Mouse (Mus musculus) embryonic fibroblast, embryonic 13.5 days (primary cell): ENCODE measurements at regions not wholly inside any gene's neighbourhood (a gene's known extent, or its start where the extent isn't known, plus 50 kb on each side); places are given as distances from the start of the nearest gene placed in this dataset.

Experiments
- CTCF ChIP-seq: IDR thresholded peaks from 2 replicates; pipeline ENCODE4 v1.5.1; 2011; ENCODE audit warnings: mild to moderate bottlenecking, control low read depth, low read length, moderate library complexity, borderline replicate concordance; ENCODE audit not compliant: insufficient read depth
- POLR2A ChIP-seq: IDR thresholded peaks from 2 replicates; pipeline ENCODE4 v1.6.1; 2011; ENCODE audit warnings: low read depth, mild to moderate bottlenecking, control low read depth, low read length, moderate library complexity

DNA sequence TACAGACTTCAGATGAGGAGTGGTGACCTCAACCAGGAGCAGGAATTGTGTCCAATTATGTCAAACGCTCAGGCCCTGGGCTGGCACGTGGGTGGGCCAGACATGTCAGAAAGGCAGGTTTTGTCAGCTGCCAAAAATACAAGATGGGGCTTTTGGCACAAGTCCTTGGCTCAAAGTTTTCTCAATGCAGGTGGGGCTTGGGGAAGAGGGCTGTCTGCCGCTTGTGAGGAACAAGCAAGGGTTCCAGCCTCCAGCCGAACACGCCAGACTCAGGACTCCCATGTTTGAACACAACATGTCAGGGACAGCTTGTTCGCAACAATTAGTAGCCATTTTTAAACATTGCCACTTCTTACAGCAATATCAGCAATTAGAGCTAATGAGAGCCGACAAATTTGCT is 69.5 kb downstream of the Lrrc30 start:
- no peak for TF ChIP-seq POLR2A
- TF ChIP-seq CTCF: no peak
